Mouse (Mus musculus) forebrain, embryonic 13.5 days (tissue): ENCODE data around the gene Mctp2. TPM values are rescaled to one million over a fixed set of nuclear protein-coding genes. Genes with fewer than 3 reads are reported as not detected.
A peak's percentile ranks its signal among the peaks of the same experiment; 100 is the strongest.
"Not testable (repeated sequence)": the region's sequence is repeated elsewhere in the genome, so short reads cannot be mapped to it uniquely, and the experiment has no call there.

Experiments used
- ATAC-seq: fragments of 200-750 bp; cut with Nextera tagmentation; 2 replicates; pipeline ENCODE4 v1.8.0; 2017
- H3K27ac ChIP-seq: fragments of 300-500 bp; sonication (generic); 2 replicates; pipeline ENCODE4 v1.5.1; 2015; ENCODE audit warnings: inconsistent platforms, mild to moderate bottlenecking, moderate library complexity
- H3K27me3 ChIP-seq: fragments of 300-500 bp; sonication (generic); 2 replicates; pipeline ENCODE4 v1.6.1; 2015; ENCODE audit warnings: mild to moderate bottlenecking, inconsistent platforms
- H3K36me3 ChIP-seq: fragments of 300-500 bp; sonication (generic); 2 replicates; pipeline ENCODE4 v1.6.1; 2015; ENCODE audit warnings: mild to moderate bottlenecking, inconsistent platforms; ENCODE audit not compliant: poor library complexity, severe bottlenecking
- H3K4me1 ChIP-seq: fragments of 300-500 bp; sonication (generic); 2 replicates; pipeline ENCODE4 v1.6.1; 2015; ENCODE audit warnings: inconsistent platforms
- H3K4me2 ChIP-seq: fragments of 300-500 bp; sonication (generic); 2 replicates; pipeline ENCODE4 v1.6.1; 2015; ENCODE audit warnings: inconsistent platforms, mild to moderate bottlenecking, moderate library complexity
- H3K4me3 ChIP-seq: fragments of 300-500 bp; sonication (generic); 2 replicates; pipeline ENCODE4 v1.5.1; 2015; ENCODE audit warnings: mild to moderate bottlenecking, inconsistent platforms
- H3K9ac ChIP-seq: fragments of 300-500 bp; sonication (generic); 2 replicates; pipeline ENCODE4 v1.6.1; 2015; ENCODE audit warnings: mild to moderate bottlenecking, inconsistent platforms
- H3K9me3 ChIP-seq: fragments of 300-500 bp; sonication (generic); replicated peaks from 2 replicates; pipeline ENCODE4 v1.6.1; 2016; ENCODE audit warnings: inconsistent platforms
- WGBS: fragments of 180-500 bp; shearing (Covaris S2); methylation state at CpG from one replicate; pipeline ENCODE4 v1.1.7; 2015; 5-methylcytosine and 5-hydroxymethylcytosine counted together
- polyA plus RNA-seq: library from polyadenylated mRNA; unstranded; fragments of >200 nt; fragmentation: Nextera tagmentation; extraction: Ambion mirVana; gene quantifications from 2 replicates; pipeline ENCODE4 v1.2.1, GENCODE M21; 2015

The Mctp2 gene
- polyA plus RNA-seq, 1 experiment from 2014 or later, result 0.13 TPM

GRCm38 (mm10) chr7:72260766-72261655, 45.4 kb downstream of the Mctp2 start:
- H3K36me3 ChIP-seq, result no peaks in the 10 kb centered on the region

GRCm38 (mm10) chr7:72259045-72259444, 47.4 kb downstream of the Mctp2 start:
- Histone ChIP-seq H3K9me3 (no peaks in the 10 kb centered on the region), H3K36me3 (no peaks in the 10 kb centered on the region), H3K4me1 (no peaks in the 10 kb centered on the region), H3K4me2 (no peak overlapping the region), H3K27me3 (no peaks in the 10 kb centered on the region), H3K27ac (no peak overlapping the region), H3K9ac (no peak overlapping the region), H3K4me3 (no peak overlapping the region)
- no peak for ATAC-seq
- 87% methylated on average over 10 of the region's 10 CpGs for WGBS

More at GRCm38 (mm10) chr7:72260766-72261655, 45.4 kb downstream of the Mctp2 start:
- 95% methylated on average over 8 of the region's 8 CpGs for WGBS
- Histone ChIP-seq H3K27me3 (no peaks in the 10 kb centered on the region), H3K9me3 (no peaks in the 10 kb centered on the region), H3K9ac (no peak overlapping the region), H3K4me2 (no peak overlapping the region), H3K4me3 (no peak overlapping the region), H3K27ac (no peak overlapping the region), H3K4me1 (no peaks in the 10 kb centered on the region)
- ATAC-seq, result no peak

- H3K4me2 ChIP-seq, H3K4me3 ChIP-seq, H3K4me1 ChIP-seq, H3K9ac ChIP-seq, H3K9me3 ChIP-seq, ATAC-seq, H3K27me3 ChIP-seq, H3K36me3 ChIP-seq, H3K27ac ChIP-seq: not testable (repeated sequence)
- WGBS, result 91% methylated on average over 9 of the region's 9 CpGs
These were observed 56.1 kb downstream of the Mctp2 start for GRCm38 (mm10) chr7:72250326-72250725.

- no peak overlapping the region for H3K4me3 ChIP-seq
- 96% methylated on average over 9 of the region's 9 CpGs for WGBS
- H3K36me3 ChIP-seq, result no peaks in the 10 kb centered on the region
- no peaks in the 10 kb centered on the region for H3K4me1 ChIP-seq
- H3K27me3 ChIP-seq, result no peaks in the 10 kb centered on the region
- ATAC-seq, result no peak
- H3K27ac ChIP-seq, result no peak overlapping the region
- H3K9me3 ChIP-seq, result no peaks in the 10 kb centered on the region
- no peak overlapping the region for H3K9ac ChIP-seq
- H3K4me2 ChIP-seq, result no peak overlapping the region
These were observed 65.1 kb downstream of the Mctp2 start for GRCm38 (mm10) chr7:72241269-72241668.

GRCm38 (mm10) chr7:72239782-72240493, 66.5 kb downstream of the Mctp2 start:
- no peaks in the 10 kb centered on the region for H3K9me3 ChIP-seq
- no peak overlapping the region for H3K4me3 ChIP-seq
- H3K9ac ChIP-seq, result no peak overlapping the region
- peak; percentile 63; the same call in 1 of the 2 replicates for ATAC-seq
- H3K4me2 ChIP-seq, result no peak overlapping the region
- H3K27me3 ChIP-seq, result no peaks in the 10 kb centered on the region
- H3K36me3 ChIP-seq, result no peaks in the 10 kb centered on the region
- H3K4me1 ChIP-seq, result no peaks in the 10 kb centered on the region
- WGBS, result 37% methylated on average over 3 of the region's 3 CpGs
- H3K27ac ChIP-seq, result no peak overlapping the region

- Histone ChIP-seq H3K4me1 (no peaks in the 10 kb centered on the region), H3K4me3 (no peak overlapping the region), H3K27me3 (no peaks in the 10 kb centered on the region), H3K9me3 (no peaks in the 10 kb centered on the region), H3K36me3 (no peaks in the 10 kb centered on the region), H3K27ac (no peak overlapping the region), H3K9ac (no peak overlapping the region), H3K4me2 (no peak overlapping the region)
- ATAC-seq, result peak; percentile 56
- WGBS, result 54% methylated on average over 4 of the region's 4 CpGs
These were observed 67.8 kb downstream of the Mctp2 start for GRCm38 (mm10) chr7:72238575-72238974.

GRCm38 (mm10) chr7:72234433-72234998, 71.9 kb downstream of the Mctp2 start:
- ATAC-seq, result no peak
- Histone ChIP-seq H3K4me1 (peaks cover 10% of the 10 kb centered on the region), H3K9ac (no peak overlapping the region), H3K27ac (no peak overlapping the region), H3K4me3 (no peak overlapping the region), H3K36me3 (no peaks in the 10 kb centered on the region), H3K4me2 (no peak overlapping the region), H3K9me3 (no peaks in the 10 kb centered on the region), H3K27me3 (no peaks in the 10 kb centered on the region)
- WGBS, result 61% methylated on average over 6 of the region's 6 CpGs

GRCm38 (mm10) chr7:72231182-72231877, 75.1 kb downstream of the Mctp2 start:
- Histone ChIP-seq H3K9me3 (no peaks in the 10 kb centered on the region), H3K9ac (no peak overlapping the region), H3K27ac (no peak overlapping the region), H3K4me2 (no peak overlapping the region), H3K4me1 (peaks cover 10% of the 10 kb centered on the region), H3K4me3 (no peak overlapping the region), H3K36me3 (no peaks in the 10 kb centered on the region), H3K27me3 (no peaks in the 10 kb centered on the region)
- 21% methylated on average over 7 of the region's 7 CpGs for WGBS
- ATAC-seq, result no peak

- 21% methylated on average over 7 of the region's 7 CpGs for WGBS
- Histone ChIP-seq H3K4me1 (peaks cover 10% of the 10 kb centered on the region), H3K36me3 (no peaks in the 10 kb centered on the region), H3K4me2 (no peak overlapping the region), H3K27ac (no peak overlapping the region), H3K9ac (no peak overlapping the region), H3K4me3 (no peak overlapping the region), H3K27me3 (no peaks in the 10 kb centered on the region), H3K9me3 (no peaks in the 10 kb centered on the region)
- ATAC-seq, result no peak
These were observed 76.5 kb downstream of the Mctp2 start for GRCm38 (mm10) chr7:72229925-72230324.

- 76% methylated on average over 5 of the region's 5 CpGs for WGBS
- ATAC-seq, result no peak
- H3K9me3 ChIP-seq, result no peaks in the 10 kb centered on the region
These were observed 82.8 kb downstream of the Mctp2 start for GRCm38 (mm10) chr7:72223558-72223957.

GRCm38 (mm10) chr7:72222532-72222931, 83.9 kb downstream of the Mctp2 start:
- Histone ChIP-seq H3K9me3 (no peaks in the 10 kb centered on the region), H3K4me2 (no peak overlapping the region), H3K4me1 (no peaks in the 10 kb centered on the region), H3K9ac (no peak overlapping the region), H3K36me3 (no peaks in the 10 kb centered on the region), H3K27me3 (no peaks in the 10 kb centered on the region), H3K27ac (no peak overlapping the region), H3K4me3 (no peak overlapping the region)
- ATAC-seq, result no peak
- WGBS, result 88% methylated on average over 8 of the region's 8 CpGs

More at GRCm38 (mm10) chr7:72223558-72223957, 82.8 kb downstream of the Mctp2 start:
- H3K4me1 ChIP-seq, result no peaks in the 10 kb centered on the region
- H3K27me3 ChIP-seq, result no peaks in the 10 kb centered on the region
- no peaks in the 10 kb centered on the region for H3K36me3 ChIP-seq
- H3K27ac ChIP-seq, result no peak overlapping the region
- no peak overlapping the region for H3K4me2 ChIP-seq
- H3K4me3 ChIP-seq, result no peak overlapping the region
- H3K9ac ChIP-seq, result no peak overlapping the region

GRCm38 (mm10) chr7:72218048-72218447, 88.4 kb downstream of the Mctp2 start:
- H3K36me3 ChIP-seq, result no peaks in the 10 kb centered on the region
- no peak overlapping the region for H3K27ac ChIP-seq
- no peak overlapping the region for H3K9ac ChIP-seq
- H3K4me2 ChIP-seq, result no peak overlapping the region
- H3K4me1 ChIP-seq, result no peaks in the 10 kb centered on the region
- no peaks in the 10 kb centered on the region for H3K9me3 ChIP-seq
- 72% methylated on average over 7 of the region's 7 CpGs for WGBS
- H3K27me3 ChIP-seq, result no peaks in the 10 kb centered on the region
- no peak overlapping the region for H3K4me3 ChIP-seq
- no peak for ATAC-seq
